Mouse (Mus musculus): Measurements from ENCODE around the gene Mmp28. TPM values are rescaled to one million over a fixed set of nuclear protein-coding genes. Genes with fewer than 3 reads are reported as not detected.

Gene Mmp28
- polyA plus RNA-seq, 1 experiment from 2014 or later: 2.7 TPM

GRCm38 (mm10) chr11:83424681-83425080 is 38.2 kb downstream of the Mmp28 start:
- H3K27ac ChIP-seq (replicated peaks; ENCODE audit: low read depth, low read length): no peak overlapping the region
- WGBS: 8% methylated on average over 8 of the region's 8 CpGs
- H3K4me3 ChIP-seq (replicated peaks; ENCODE audit: low read depth, low read length): no peak overlapping the region
- DNase-seq: peak; percentile 89
- no peak overlapping the region for H3K4me2 ChIP-seq (ENCODE audit: low read length)
- peak; percentile 53; the same call in 1 of the 2 replicates for ATAC-seq (ENCODE audit: low FRiP score, low TSS enrichment)
- H3K9me3 ChIP-seq (ENCODE audit: control insufficient read depth, low read length): no peaks in the 10 kb centered on the region
- no peak overlapping the region for H3K9ac ChIP-seq (replicated peaks; ENCODE audit: low read length)
- no peaks in the 10 kb centered on the region for H3K4me1 ChIP-seq (ENCODE audit: control insufficient read depth, insufficient read depth, low read length)
- peaks cover 18% of the 10 kb centered on the region for H3K27me3 ChIP-seq (ENCODE audit: control insufficient read depth, insufficient read depth, low read length)
- no peaks in the 10 kb centered on the region for H3K36me3 ChIP-seq (ENCODE audit: control insufficient read depth, insufficient read depth, low read length)

- no peak overlapping the region for H3K4me2 ChIP-seq (ENCODE audit: low read length)
- H3K27me3 ChIP-seq (ENCODE audit: control insufficient read depth, insufficient read depth, low read length): peaks cover 27% of the 10 kb centered on the region
- DNase-seq: peak; percentile 70
- no peak overlapping the region for H3K4me3 ChIP-seq (replicated peaks; ENCODE audit: low read depth, low read length)
- no peaks in the 10 kb centered on the region for H3K36me3 ChIP-seq (ENCODE audit: control insufficient read depth, insufficient read depth, low read length)
- WGBS: 5% methylated on average over 9 of the region's 9 CpGs
- peaks cover 4% of the 10 kb centered on the region for H3K4me1 ChIP-seq (ENCODE audit: control insufficient read depth, insufficient read depth, low read length)
- H3K9me3 ChIP-seq (ENCODE audit: control insufficient read depth, low read length): no peaks in the 10 kb centered on the region
- H3K27ac ChIP-seq (replicated peaks; ENCODE audit: low read depth, low read length): no peak overlapping the region
- no peak for ATAC-seq (ENCODE audit: low FRiP score, low TSS enrichment)
- no peak overlapping the region for H3K9ac ChIP-seq (replicated peaks; ENCODE audit: low read length)
Observed at GRCm38 (mm10) chr11:83421305-83421704, 41.6 kb downstream of the Mmp28 start.

GRCm38 (mm10) chr11:83420338-83420737 is 42.5 kb downstream of the Mmp28 start:
- no peak for ATAC-seq (ENCODE audit: low FRiP score, low TSS enrichment)
- no peaks in the 10 kb centered on the region for H3K36me3 ChIP-seq (ENCODE audit: control insufficient read depth, insufficient read depth, low read length)
- H3K4me1 ChIP-seq (ENCODE audit: control insufficient read depth, insufficient read depth, low read length): peaks cover 4% of the 10 kb centered on the region
- no peak overlapping the region for H3K27ac ChIP-seq (replicated peaks; ENCODE audit: low read depth, low read length)
- no peak overlapping the region for H3K4me2 ChIP-seq (ENCODE audit: low read length)
- H3K4me3 ChIP-seq (replicated peaks; ENCODE audit: low read depth, low read length): no peak overlapping the region
- no peak overlapping the region for H3K9ac ChIP-seq (replicated peaks; ENCODE audit: low read length)
- peak; percentile 48 for DNase-seq
- 38% methylated on average over 4 of the region's 4 CpGs for WGBS
- peaks cover 27% of the 10 kb centered on the region for H3K27me3 ChIP-seq (ENCODE audit: control insufficient read depth, insufficient read depth, low read length)
- no peaks in the 10 kb centered on the region for H3K9me3 ChIP-seq (ENCODE audit: control insufficient read depth, low read length)

GRCm38 (mm10) chr11:83418566-83418965 is 44.3 kb downstream of the Mmp28 start:
- peak overlapping the region; percentile 45 for H3K4me2 ChIP-seq (ENCODE audit: low read length)
- DNase-seq (peak; percentile 77), ATAC-seq (ENCODE audit: low FRiP score, low TSS enrichment) (no peak; the same call in 1 of the 2 replicates)
- H3K4me3 ChIP-seq (replicated peaks; ENCODE audit: low read depth, low read length): peak overlapping the region; percentile 9; the same call in 1 of the 2 replicates
- 6% methylated on average over 38 of the region's 38 CpGs for WGBS
- H3K9ac ChIP-seq (replicated peaks; ENCODE audit: low read length): no peak overlapping the region
- H3K4me1 ChIP-seq (ENCODE audit: control insufficient read depth, insufficient read depth, low read length): peaks cover 4% of the 10 kb centered on the region
- peaks cover 27% of the 10 kb centered on the region for H3K27me3 ChIP-seq (ENCODE audit: control insufficient read depth, insufficient read depth, low read length)
- no peaks in the 10 kb centered on the region for H3K36me3 ChIP-seq (ENCODE audit: control insufficient read depth, insufficient read depth, low read length)
- H3K9me3 ChIP-seq (ENCODE audit: control insufficient read depth, low read length): no peaks in the 10 kb centered on the region
- no peak overlapping the region for H3K27ac ChIP-seq (replicated peaks; ENCODE audit: low read depth, low read length)

- H3K4me3 ChIP-seq (replicated peaks; ENCODE audit: low read depth, low read length): no peak overlapping the region
- no peaks in the 10 kb centered on the region for H3K36me3 ChIP-seq (ENCODE audit: control insufficient read depth, insufficient read depth, low read length)
- ATAC-seq (ENCODE audit: low FRiP score, low TSS enrichment): no peak
- no peak for DNase-seq
- peaks cover 27% of the 10 kb centered on the region for H3K27me3 ChIP-seq (ENCODE audit: control insufficient read depth, insufficient read depth, low read length)
- H3K9me3 ChIP-seq (ENCODE audit: control insufficient read depth, low read length): no peaks in the 10 kb centered on the region
- H3K4me1 ChIP-seq (ENCODE audit: control insufficient read depth, insufficient read depth, low read length): peaks cover 4% of the 10 kb centered on the region
- 84% methylated on average over 7 of the region's 7 CpGs for WGBS
- no peak overlapping the region for H3K4me2 ChIP-seq (ENCODE audit: low read length)
- no peak overlapping the region for H3K9ac ChIP-seq (replicated peaks; ENCODE audit: low read length)
- no peak overlapping the region for H3K27ac ChIP-seq (replicated peaks; ENCODE audit: low read depth, low read length)
Observed at GRCm38 (mm10) chr11:83417708-83418107, 45.2 kb downstream of the Mmp28 start.

- 16% methylated on average over 5 of the region's 5 CpGs for WGBS
- DNase-seq: peak; percentile 57
- peaks cover 26% of the 10 kb centered on the region for H3K27me3 ChIP-seq (ENCODE audit: control insufficient read depth, insufficient read depth, low read length)
Observed at GRCm38 (mm10) chr11:83417080-83417479, 45.8 kb downstream of the Mmp28 start.

GRCm38 (mm10) chr11:83410510-83410909 is 52.4 kb downstream of the Mmp28 start:
- H3K27me3 ChIP-seq (ENCODE audit: control insufficient read depth, insufficient read depth, low read length): no peaks in the 10 kb centered on the region
- H3K4me2 ChIP-seq (ENCODE audit: low read length): peak overlapping the region; percentile 84
- H3K4me1 ChIP-seq (ENCODE audit: control insufficient read depth, insufficient read depth, low read length): peaks cover 23% of the 10 kb centered on the region
- H3K9ac ChIP-seq (replicated peaks; ENCODE audit: low read length): peak overlapping the region; percentile 92; the same call in 1 of the 2 replicates
- no peak for ATAC-seq (ENCODE audit: low FRiP score, low TSS enrichment)
- H3K36me3 ChIP-seq (ENCODE audit: control insufficient read depth, insufficient read depth, low read length): no peaks in the 10 kb centered on the region; the same call in 1 of the 2 replicates
- H3K27ac ChIP-seq (replicated peaks; ENCODE audit: low read depth, low read length): no peak overlapping the region
- H3K9me3 ChIP-seq (ENCODE audit: control insufficient read depth, low read length): no peaks in the 10 kb centered on the region
- no peak for DNase-seq
- 23% methylated on average over 6 of the region's 6 CpGs for WGBS
- peak overlapping the region; percentile 80 for H3K4me3 ChIP-seq (replicated peaks; ENCODE audit: low read depth, low read length)

More at GRCm38 (mm10) chr11:83417080-83417479, 45.8 kb downstream of the Mmp28 start:
- Histone ChIP-seq H3K9ac (replicated peaks; ENCODE audit: low read length) (no peak overlapping the region), H3K36me3 (ENCODE audit: control insufficient read depth, insufficient read depth, low read length) (no peaks in the 10 kb centered on the region; the same call in 1 of the 2 replicates), H3K4me2 (ENCODE audit: low read length) (no peak overlapping the region), H3K4me1 (ENCODE audit: control insufficient read depth, insufficient read depth, low read length) (peaks cover 7% of the 10 kb centered on the region), H3K27ac (replicated peaks; ENCODE audit: low read depth, low read length) (no peak overlapping the region), H3K4me3 (replicated peaks; ENCODE audit: low read depth, low read length) (no peak overlapping the region), H3K9me3 (ENCODE audit: control insufficient read depth, low read length) (no peaks in the 10 kb centered on the region)
- ATAC-seq (ENCODE audit: low FRiP score, low TSS enrichment): no peak

- Histone ChIP-seq H3K9me3 (ENCODE audit: control insufficient read depth, low read length) (no peaks in the 10 kb centered on the region), H3K27me3 (ENCODE audit: control insufficient read depth, insufficient read depth, low read length) (no peaks in the 10 kb centered on the region), H3K4me1 (ENCODE audit: control insufficient read depth, insufficient read depth, low read length) (peaks cover 23% of the 10 kb centered on the region), H3K36me3 (ENCODE audit: control insufficient read depth, insufficient read depth, low read length) (peaks cover under 1% of the 10 kb centered on the region; the same call in 1 of the 2 replicates), H3K27ac (replicated peaks; ENCODE audit: low read depth, low read length) (peak overlapping the region; percentile 73), H3K4me3 (replicated peaks; ENCODE audit: low read depth, low read length) (peak overlapping the region; percentile 80), H3K4me2 (ENCODE audit: low read length) (peak overlapping the region; percentile 84), H3K9ac (replicated peaks; ENCODE audit: low read length) (peak overlapping the region; percentile 92)
- DNase-seq (peak; percentile 52), ATAC-seq (ENCODE audit: low FRiP score, low TSS enrichment) (peak; percentile 70)
- WGBS: under 1% methylated on average over 37 of the region's 40 CpGs
Observed at GRCm38 (mm10) chr11:83409792-83410291, 53.0 kb downstream of the Mmp28 start.

GRCm38 (mm10) chr11:83409087-83409754 is 53.6 kb downstream of the Mmp28 start, which contains the start of gene Rasl10b:
Gene Rasl10b, plus strand, starts transcription at chr11:83409137.
- DNase-seq (peak; percentile 86), ATAC-seq (ENCODE audit: low FRiP score, low TSS enrichment) (peak; percentile 75; the same call in 1 of the 2 replicates)
- H3K9me3 ChIP-seq (ENCODE audit: control insufficient read depth, low read length): no peaks in the 10 kb centered on the region
- H3K36me3 ChIP-seq (ENCODE audit: control insufficient read depth, insufficient read depth, low read length): peaks cover 6% of the 10 kb centered on the region
- under 1% methylated on average over 32 of the region's 44 CpGs for WGBS
- peak within 1 kb of the TSS; percentile 80 for H3K4me3 ChIP-seq (replicated peaks; ENCODE audit: low read depth, low read length)
- peak within 1 kb of the TSS; percentile 73 for H3K27ac ChIP-seq (replicated peaks; ENCODE audit: low read depth, low read length)
- H3K4me2 ChIP-seq (ENCODE audit: low read length): peak within 1 kb of the TSS; percentile 84
- H3K9ac ChIP-seq (replicated peaks; ENCODE audit: low read length): peak within 1 kb of the TSS; percentile 92
- H3K27me3 ChIP-seq (ENCODE audit: control insufficient read depth, insufficient read depth, low read length): no peaks in the 10 kb centered on the region
- peaks cover 23% of the 10 kb centered on the region for H3K4me1 ChIP-seq (ENCODE audit: control insufficient read depth, insufficient read depth, low read length)
